Mouse (Mus musculus) midbrain, embryonic 16.5 days (tissue): ENCODE measurements around the gene Cyp2d26. TPM values are rescaled to one million over a fixed set of nuclear protein-coding genes. Genes with fewer than 3 reads are reported as not detected.

Experiments used
- ATAC-seq: fragments of 200-750 bp; cut with Nextera tagmentation; 2 replicates; pipeline ENCODE4 v1.8.0; 2017; ENCODE audit warnings: moderate TSS enrichment
- H3K27ac ChIP-seq: fragments of 300-500 bp; sonication (generic); 2 replicates; pipeline ENCODE4 v1.5.1; 2014; ENCODE audit warnings: mild to moderate bottlenecking, low read length, mixed read lengths
- H3K27me3 ChIP-seq: fragments of 300-500 bp; sonication (generic); 2 replicates; pipeline ENCODE4 v1.6.1; 2014; ENCODE audit warnings: low read depth, low read length, mixed read lengths; ENCODE audit not compliant: control insufficient read depth, insufficient read depth
- H3K36me3 ChIP-seq: fragments of 300-500 bp; sonication (generic); 2 replicates; pipeline ENCODE4 v1.6.1; 2014; ENCODE audit warnings: mild to moderate bottlenecking, low read length, moderate library complexity, mixed read lengths; ENCODE audit not compliant: control insufficient read depth, insufficient read depth
- H3K4me1 ChIP-seq: fragments of 300-500 bp; sonication (generic); 2 replicates; pipeline ENCODE4 v1.6.1; 2014; ENCODE audit warnings: mild to moderate bottlenecking, low read length, mixed read lengths; ENCODE audit not compliant: control insufficient read depth, insufficient read depth
- H3K4me2 ChIP-seq: fragments of 300-500 bp; sonication (generic); 2 replicates; pipeline ENCODE4 v1.6.1; 2014; ENCODE audit warnings: mild to moderate bottlenecking, low read length, mixed read lengths
- H3K4me3 ChIP-seq: fragments of 300-500 bp; sonication (generic); 2 replicates; pipeline ENCODE4 v1.5.1; 2014; ENCODE audit warnings: low read depth, mild to moderate bottlenecking, low read length, moderate library complexity, mixed read lengths
- H3K9ac ChIP-seq: fragments of 300-500 bp; sonication (generic); 2 replicates; pipeline ENCODE4 v1.6.1; 2014; ENCODE audit warnings: low read depth, low read length, mixed read lengths
- H3K9me3 ChIP-seq: fragments of 300-500 bp; sonication (generic); replicated peaks from 2 replicates; pipeline ENCODE4 v1.6.1; 2014; ENCODE audit warnings: mild to moderate bottlenecking, low read length, mixed read lengths; ENCODE audit not compliant: control insufficient read depth, poor library complexity, severe bottlenecking
- WGBS: fragments of 180-500 bp; shearing (Covaris S2); extraction: QIAGEN DNeasy Blood & Tissue Kit; methylation state at CpG from one replicate; pipeline ENCODE4 v1.1.7; 2014; 5-methylcytosine and 5-hydroxymethylcytosine counted together
- polyA plus RNA-seq: library from polyadenylated mRNA; unstranded; fragments of >200 nt; fragmentation: Nextera tagmentation; extraction: Ambion mirVana; gene quantifications from 2 replicates; pipeline ENCODE4 v1.2.1, GENCODE M21; 2015

Cyp2d26 gene
- polyA plus RNA-seq, 1 experiment from 2014 or later = 0.10 TPM

- Histone ChIP-seq H3K4me3 (no peak overlapping the region), H3K27me3 (no peaks in the 10 kb centered on the region), H3K9me3 (no peaks in the 10 kb centered on the region), H3K9ac (no peak overlapping the region), H3K4me2 (no peak overlapping the region), H3K27ac (no peak overlapping the region), H3K36me3 (peaks cover 8% of the 10 kb centered on the region; the same call in 1 of the 2 replicates), H3K4me1 (peaks cover 2% of the 10 kb centered on the region; the same call in 1 of the 2 replicates)
- 98% methylated on average over 1 of the region's 1 CpGs for WGBS
- no peak for ATAC-seq
These were observed 16.5 kb upstream of the Cyp2d26 start for GRCm38 (mm10) chr15:82810556-82810955.

GRCm38 (mm10) chr15:82809511-82809910 is 15.4 kb upstream of the Cyp2d26 start:
- Histone ChIP-seq H3K4me2 (no peak overlapping the region), H3K27me3 (no peaks in the 10 kb centered on the region), H3K27ac (no peak overlapping the region), H3K36me3 (peaks cover 8% of the 10 kb centered on the region; the same call in 1 of the 2 replicates), H3K4me3 (no peak overlapping the region), H3K9ac (no peak overlapping the region), H3K4me1 (peaks cover 2% of the 10 kb centered on the region; the same call in 1 of the 2 replicates), H3K9me3 (no peaks in the 10 kb centered on the region)
- no peak for ATAC-seq
- 57% methylated on average over 6 of the region's 6 CpGs for WGBS

- 0 out of 2 replicates have a peak, but pooled peaks cover 2% of the 10 kb centered on the region for H3K36me3 ChIP-seq
- H3K4me1 ChIP-seq = peaks cover 2% of the 10 kb centered on the region; the same call in 1 of the 2 replicates
- H3K4me2 ChIP-seq = no peak overlapping the region
- no peaks in the 10 kb centered on the region for H3K9me3 ChIP-seq
- no peak overlapping the region for H3K27ac ChIP-seq
- 83% methylated on average over 5 of the region's 5 CpGs for WGBS
- H3K9ac ChIP-seq = no peak overlapping the region
- no peaks in the 10 kb centered on the region for H3K27me3 ChIP-seq
- ATAC-seq = 0 out of 2 replicates have a peak, but pooled peaks have one; percentile 21
- no peak overlapping the region for H3K4me3 ChIP-seq
These were observed 13.1 kb upstream of the Cyp2d26 start for GRCm38 (mm10) chr15:82806969-82807763.

GRCm38 (mm10) chr15:82804708-82805639 is 10.9 kb upstream of the Cyp2d26 start:
- Histone ChIP-seq H3K4me3 (no peak overlapping the region), H3K9ac (no peak overlapping the region), H3K27ac (no peak overlapping the region), H3K27me3 (no peaks in the 10 kb centered on the region), H3K9me3 (no peaks in the 10 kb centered on the region), H3K4me2 (no peak overlapping the region), H3K36me3 (no peaks in the 10 kb centered on the region), H3K4me1 (peaks cover 2% of the 10 kb centered on the region; the same call in 1 of the 2 replicates)
- WGBS = 67% methylated on average over 5 of the region's 5 CpGs
- no peak for ATAC-seq

GRCm38 (mm10) chr15:82795936-82796440 is 1.9 kb upstream of the Cyp2d26 start:
- no peaks in the 10 kb centered on the region for H3K4me1 ChIP-seq

GRCm38 (mm10) chr15:82793868-82794267 is 226 bp downstream of the Cyp2d26 start:
- H3K27ac ChIP-seq = no peak overlapping the region
- H3K4me1 ChIP-seq = no peaks in the 10 kb centered on the region
- ATAC-seq = no peak
- H3K9me3 ChIP-seq = no peaks in the 10 kb centered on the region
- no peaks in the 10 kb centered on the region for H3K27me3 ChIP-seq
- H3K4me2 ChIP-seq = no peak overlapping the region
- no peak overlapping the region for H3K4me3 ChIP-seq
- H3K36me3 ChIP-seq = no peaks in the 10 kb centered on the region
- 88% methylated on average over 6 of the region's 6 CpGs for WGBS
- no peak overlapping the region for H3K9ac ChIP-seq

More at GRCm38 (mm10) chr15:82795936-82796440, 1.9 kb upstream of the Cyp2d26 start:
- WGBS = 85% methylated on average over 3 of the region's 3 CpGs
- Histone ChIP-seq H3K27ac (no peak overlapping the region), H3K9ac (no peak overlapping the region), H3K9me3 (no peaks in the 10 kb centered on the region), H3K4me3 (no peak overlapping the region), H3K27me3 (no peaks in the 10 kb centered on the region), H3K4me2 (no peak overlapping the region), H3K36me3 (no peaks in the 10 kb centered on the region)
- no peak for ATAC-seq

GRCm38 (mm10) chr15:82793454-82793853 is 640 bp downstream of the Cyp2d26 start:
- H3K36me3 ChIP-seq = no peaks in the 10 kb centered on the region

GRCm38 (mm10) chr15:82792566-82792965 is 1.5 kb downstream of the Cyp2d26 start:
- ATAC-seq = no peak
- no peak overlapping the region for H3K9ac ChIP-seq
- WGBS = 94% methylated on average over 11 of the region's 11 CpGs
- no peaks in the 10 kb centered on the region for H3K4me1 ChIP-seq
- H3K27ac ChIP-seq = no peak overlapping the region
- no peaks in the 10 kb centered on the region for H3K9me3 ChIP-seq
- H3K4me3 ChIP-seq = no peak overlapping the region
- H3K27me3 ChIP-seq = no peaks in the 10 kb centered on the region
- H3K36me3 ChIP-seq = no peaks in the 10 kb centered on the region
- no peak overlapping the region for H3K4me2 ChIP-seq

More at GRCm38 (mm10) chr15:82793454-82793853, 640 bp downstream of the Cyp2d26 start:
- Histone ChIP-seq H3K4me3 (no peak overlapping the region), H3K4me2 (no peak overlapping the region), H3K4me1 (no peaks in the 10 kb centered on the region), H3K9me3 (no peaks in the 10 kb centered on the region), H3K9ac (no peak overlapping the region), H3K27me3 (no peaks in the 10 kb centered on the region), H3K27ac (no peak overlapping the region)
- ATAC-seq = no peak
- 86% methylated on average over 1 of the region's 1 CpGs for WGBS
